Mouse (Mus musculus) C2C12 (cell line): Measurements from ENCODE around the gene Tpk1.

ENCODE experiments used
- CEBPB ChIP-seq: IDR thresholded peaks from one replicate; pipeline ENCODE4 v1.6.1; 2011; ENCODE audit warnings: low read depth, mild to moderate bottlenecking, control low read depth, moderate library complexity
- CTCF ChIP-seq: IDR thresholded peaks from one replicate; pipeline ENCODE4 v1.5.1; 2011; ENCODE audit not compliant: control insufficient read depth, insufficient read depth, insufficient read length
- MAX ChIP-seq: IDR thresholded peaks from one replicate; pipeline ENCODE4 v1.6.1; 2011; ENCODE audit warnings: mild to moderate bottlenecking, control low read depth
- MYOD1 ChIP-seq: IDR thresholded peaks from one replicate; pipeline ENCODE4 v1.6.1; 2011; ENCODE audit warnings: low read depth; ENCODE audit not compliant: control insufficient read depth, insufficient read length
- MYOG ChIP-seq: IDR thresholded peaks from one replicate; pipeline ENCODE4 v1.6.1; 2011; ENCODE audit not compliant: control insufficient read depth, insufficient read length; ENCODE audit errors: extremely low read depth
- USF1 ChIP-seq: IDR thresholded peaks from one replicate; pipeline ENCODE4 v1.6.1; 2011; ENCODE audit warnings: low read depth, mild to moderate bottlenecking, control low read depth, moderate library complexity

GRCm38 (mm10) chr6:43475921-43476320 lies 190.2 kb downstream of the Tpk1 start:
- TF ChIP-seq CTCF (no peak), MAX (no peak), USF1 (no peak), MYOD1 (no peak), CEBPB (no peak), MYOG (no peak)
